10 mouse cellular contexts compared by ENCODE assay signal in the genomic region with DNA sequence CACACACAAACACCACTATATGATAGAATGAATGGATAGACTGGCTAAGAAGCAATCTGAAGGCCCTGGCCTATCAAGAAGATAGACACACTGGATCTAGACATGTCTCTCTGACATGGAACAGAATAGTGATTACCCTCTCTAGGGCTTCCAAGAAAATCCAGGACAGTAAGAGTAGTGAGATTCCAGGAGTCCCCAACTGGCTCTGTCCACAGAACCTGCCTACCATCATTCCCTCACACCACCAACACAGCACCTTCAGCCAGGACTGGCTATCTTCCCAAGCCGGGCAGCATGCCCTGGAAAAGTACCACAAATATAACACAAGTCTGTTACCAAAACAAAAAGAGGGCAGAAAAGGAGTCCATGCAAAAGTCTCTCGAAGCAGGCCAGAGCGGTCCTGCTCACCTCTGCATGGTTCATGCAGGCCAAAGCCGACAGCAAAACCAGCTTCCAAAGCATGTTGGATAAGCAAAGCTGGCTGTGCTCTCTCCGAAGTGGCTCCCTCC. TPM values are rescaled to one million over a fixed set of nuclear protein-coding genes. Genes with fewer than 3 reads are reported as not detected.
DNase-seq lines count a peak whose midpoint lies in the region; ATAC-seq and TF ChIP-seq lines count a peak whose summit lies in the region.
"Had no signal": no experiment of that assay in that cellular context is flagged by ENCODE, and none has a peak within 500 bp of the region (broad histone marks: within the 10 kb centered on the region; RNA-seq: fewer than 3 reads in every experiment).

No protein-coding gene starts in this region.

- no peak for TF ChIP-seq EP300 in stomach, postnatal 0 days (optimal IDR thresholded peaks at IDR 0.05)

- H3K9ac ChIP-seq in stomach, postnatal 0 days (ENCODE audit: low read length) = no peak overlapping the region
- H3K9ac ChIP-seq: limb, embryonic 15.5 days; neural tube, embryonic 13.5 days had no signal

- H3K9me3 ChIP-seq in stomach, postnatal 0 days (ENCODE audit: control insufficient read depth, low read length) = no peaks in the 10 kb centered on the region
- H3K9me3 ChIP-seq: limb, embryonic 15.5 days; neural tube, embryonic 13.5 days had no signal

- peaks cover 2% of the 10 kb centered on the region for H3K4me1 ChIP-seq in stomach, postnatal 0 days (replicated peaks; ENCODE audit: control insufficient read depth, insufficient read depth)

- 73% methylated on average over 5 of the region's 5 CpGs for WGBS in stomach, postnatal 0 days

- DNase-seq in frontal cortex, adult 2 months (ENCODE audit: extremely low spot score in 1 of 2, low spot score in 1 of 2) = peak; percentile 38 to 81
- DNase-seq in frontal cortex, postnatal 10 days (ENCODE audit: low spot score in 2 of 2) = no peak
- peak; percentile 16 for DNase-seq in ovary, postnatal 36 days (ENCODE audit: low spot score)
- no peak for DNase-seq in ovary, adult 18-20 months (ENCODE audit: low spot score)
- DNase-seq in kidney, postnatal 36 days = peak; percentile 26 to 48
- DNase-seq in telencephalon, adult 2 months (ENCODE audit: low read depth, low spot score) = peak; percentile 38
- no peak for DNase-seq in stomach, postnatal 0 days (ENCODE audit: low spot score)

- ATAC-seq in granulocyte monocyte progenitor cell, adult 5-6 weeks (replicated peaks; ENCODE audit: poor library complexity, severe bottlenecking) = no peak
- ATAC-seq in stomach, postnatal 0 days (ENCODE audit: low FRiP score, low TSS enrichment) = no peak

- no peak overlapping the region for H3K27ac ChIP-seq in stomach, postnatal 0 days (replicated peaks)
- H3K27ac ChIP-seq: limb, embryonic 15.5 days had no signal

- no peak overlapping the region for H3K4me2 ChIP-seq in stomach, postnatal 0 days (replicated peaks; ENCODE audit: low read depth)
- H3K4me2 ChIP-seq: limb, embryonic 15.5 days; neural tube, embryonic 13.5 days had no signal

- no peak overlapping the region for H3K4me3 ChIP-seq in stomach, postnatal 0 days (ENCODE audit: low read depth, low read length)
- H3K4me3 ChIP-seq: limb, embryonic 15.5 days; neural tube, embryonic 13.5 days had no signal

- TF ChIP-seq CTCF in stomach, postnatal 0 days (IDR thresholded peaks at IDR 0.05; ENCODE audit: low read depth) = no peak

- no peaks in the 10 kb centered on the region for H3K36me3 ChIP-seq in stomach, postnatal 0 days (ENCODE audit: control insufficient read depth, insufficient read depth, low read length)
- H3K36me3 ChIP-seq: limb, embryonic 15.5 days; neural tube, embryonic 13.5 days had no signal

- no peaks in the 10 kb centered on the region for H3K27me3 ChIP-seq in stomach, postnatal 0 days (ENCODE audit: control insufficient read depth, insufficient read depth, low read length)

RNA-seq across cellular contexts. Expression of a gene that starts 59.8 kb away (rescaled TPM):
- 14.0 and 14.1 TPM in 2 replicates for polyA plus RNA-seq in frontal cortex, adult 2 months (2012; rRNA removed)
- total RNA-seq in granulocyte monocyte progenitor cell, adult 5-6 weeks (2014; fragmentation: Nextera tagmentation) = 8.1 and 10.9 TPM in 2 replicates
- total RNA-seq in granulocyte monocyte progenitor cell, adult 5-6 weeks (2017) = 6.8 and 9.2 TPM in 2 replicates
- polyA plus RNA-seq in stomach, postnatal 0 days (2015; fragmentation: Nextera tagmentation; extraction: Ambion mirVana) = 9.0 and 10.3 TPM in 2 replicates

Comparison
In these comparisons a context has a peak if more than half of its experiments do, and no peak if none do; other contexts are left out.
1. DNase-seq: peak in frontal cortex, adult 2 months (2 of 2), ovary, postnatal 36 days (single experiment), kidney, postnatal 36 days (2 of 2) and telencephalon, adult 2 months (single experiment); none in frontal cortex, postnatal 10 days (0 of 2), ovary, adult 18-20 months (single experiment) and stomach, postnatal 0 days (single experiment).